Mouse (Mus musculus): ENCODE results near the gene Myg1. TPM values are rescaled to one million over a fixed set of nuclear protein-coding genes. Genes with fewer than 3 reads are reported as not detected.

The Myg1 gene
- polyA plus RNA-seq, 1 experiment from 2014 or later, result 120 TPM

DNA sequence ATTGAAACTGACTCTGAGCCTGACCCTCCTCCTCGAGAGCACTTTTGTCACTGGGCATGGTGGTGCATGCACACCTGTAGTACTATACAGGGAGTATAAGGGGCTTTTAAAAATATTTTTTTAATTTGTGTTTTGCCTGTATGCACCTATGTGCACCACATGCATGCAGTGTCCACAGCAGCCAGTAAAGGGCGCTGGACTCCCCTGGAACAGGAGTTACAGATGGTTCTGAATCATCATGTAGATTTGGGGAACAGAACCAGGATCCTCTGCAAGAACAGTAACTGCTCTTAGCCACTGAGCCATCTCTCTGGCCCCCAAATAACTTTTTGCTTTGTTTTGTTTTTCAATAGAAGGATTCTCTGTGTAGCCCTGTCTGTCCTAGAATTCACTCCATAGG, 20.7 kb downstream of the Myg1 start:
- WGBS, result 60% methylated on average over 2 of the region's 2 CpGs
- Histone ChIP-seq H3K4me1 (replicated peaks) (peaks cover 49% of the 10 kb centered on the region), H3K4me3 (no peak overlapping the region), H3K27me3 (ENCODE audit: insufficient read depth, poor library complexity, severe bottlenecking) (peaks cover 14% of the 10 kb centered on the region), H3K36me3 (peaks cover 10% of the 10 kb centered on the region), H3K9me3 (no peaks in the 10 kb centered on the region), H3K27ac (no peak overlapping the region)
- no peak for DNase-seq (ENCODE audit: low spot score)

DNA sequence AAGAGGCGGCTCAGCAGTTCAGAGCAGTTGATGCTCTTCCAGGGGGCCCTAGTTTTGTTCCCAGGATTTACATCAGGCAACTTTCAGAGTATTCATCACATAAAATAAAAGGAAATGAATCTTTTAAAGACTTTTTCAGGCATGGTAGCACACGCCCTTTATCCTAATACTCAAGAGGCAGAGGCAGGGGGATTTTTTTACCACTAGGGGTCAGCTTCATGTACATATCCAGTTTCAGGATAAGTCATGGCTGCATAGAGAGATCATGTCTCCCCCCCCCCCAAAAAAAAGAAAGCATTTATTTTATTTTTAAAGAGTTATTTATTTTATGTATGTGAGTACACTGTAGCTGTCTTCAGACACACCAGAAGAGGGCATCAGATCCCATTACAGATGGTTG, 22.5 kb downstream of the Myg1 start:
- Histone ChIP-seq H3K4me1 (replicated peaks) (peaks cover 66% of the 10 kb centered on the region), H3K36me3 (no peaks in the 10 kb centered on the region), H3K4me3 (no peak overlapping the region), H3K9me3 (no peaks in the 10 kb centered on the region), H3K27me3 (ENCODE audit: insufficient read depth, poor library complexity, severe bottlenecking) (peaks cover 32% of the 10 kb centered on the region), H3K27ac (no peak overlapping the region)
- DNase-seq (ENCODE audit: low spot score), result no peak
- WGBS, result 80% methylated on average over 2 of the region's 2 CpGs

DNA sequence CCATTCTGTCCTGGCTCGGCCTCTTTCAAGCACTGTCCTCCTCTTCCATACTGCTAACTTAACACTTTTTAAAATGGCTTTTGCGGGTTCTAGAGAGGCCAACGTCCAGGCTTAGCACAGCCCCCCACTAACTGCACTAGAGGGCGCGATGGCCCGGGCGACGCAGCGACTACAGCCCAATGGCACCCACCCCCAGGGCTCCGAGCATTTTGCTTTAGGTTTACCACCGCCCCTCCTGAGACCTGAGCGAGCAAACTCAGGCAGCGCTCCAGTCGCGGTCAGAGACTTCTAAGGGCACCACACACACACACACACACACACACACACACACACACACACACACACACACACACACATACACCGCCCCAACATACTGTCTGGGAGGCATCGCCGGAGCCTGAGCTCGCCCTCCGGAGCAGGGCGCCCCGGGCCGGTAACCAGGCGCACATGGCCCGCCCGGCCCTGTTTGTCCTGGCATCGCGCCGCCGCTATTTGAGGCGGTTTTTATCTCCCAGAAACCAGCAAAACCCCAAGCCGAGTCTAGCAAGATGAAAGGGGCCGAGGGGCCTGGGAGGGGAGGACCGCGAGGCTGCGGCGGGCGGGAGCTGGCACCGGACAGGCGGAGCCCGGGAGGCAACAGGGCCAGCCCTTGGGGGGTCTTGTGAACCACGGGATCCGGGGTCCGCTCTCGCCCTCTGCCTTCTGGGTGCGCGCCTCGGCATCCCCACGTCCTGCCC, 23.8 kb downstream of the Myg1 start:
- Histone ChIP-seq H3K9me3 (no peaks in the 10 kb centered on the region), H3K36me3 (no peaks in the 10 kb centered on the region), H3K4me3 (peak overlapping the region; percentile 65), H3K27me3 (ENCODE audit: insufficient read depth, poor library complexity, severe bottlenecking) (peaks cover 45% of the 10 kb centered on the region), H3K4me1 (replicated peaks) (peaks cover 60% of the 10 kb centered on the region), H3K27ac (peak overlapping the region; percentile 97)
- peak; percentile 86 for DNase-seq (ENCODE audit: low spot score)
- under 1% methylated on average over 49 of the region's 49 CpGs for WGBS

DNA sequence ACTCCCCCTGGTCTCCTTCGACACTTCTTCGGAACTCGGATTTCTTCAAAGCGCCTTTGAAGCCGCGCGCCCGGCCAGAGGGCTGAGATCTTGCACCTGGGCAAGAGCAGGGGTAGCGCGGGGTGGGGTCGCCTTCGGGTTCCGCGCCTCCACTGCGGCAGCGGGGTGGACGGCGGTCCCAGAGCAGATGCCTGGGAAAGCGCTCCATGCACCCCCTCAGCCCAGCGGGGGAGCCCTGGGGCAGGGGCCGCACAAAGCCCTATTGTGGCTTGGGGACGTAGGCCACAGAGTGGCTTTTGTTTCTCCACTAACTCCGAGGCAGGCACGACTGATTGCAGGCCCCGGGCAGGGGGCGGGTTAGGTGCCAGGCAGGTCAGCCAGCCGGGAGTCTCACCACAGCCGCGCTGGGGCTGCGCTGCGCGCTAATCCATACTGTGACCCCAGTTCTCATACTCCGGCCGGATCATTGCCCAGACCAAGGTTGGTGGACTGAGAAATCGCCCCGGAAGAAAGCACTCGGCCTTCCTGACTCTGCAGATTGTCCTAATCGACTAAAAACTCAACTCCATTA, 24.4 kb downstream of the Myg1 start:
- H3K27me3 ChIP-seq (ENCODE audit: insufficient read depth, poor library complexity, severe bottlenecking), result peaks cover 46% of the 10 kb centered on the region
- H3K9me3 ChIP-seq, result no peaks in the 10 kb centered on the region
- H3K27ac ChIP-seq, result peak overlapping the region; percentile 97
- DNase-seq (ENCODE audit: low spot score), result no peak
- under 1% methylated on average over 38 of the region's 38 CpGs for WGBS
- H3K4me1 ChIP-seq (replicated peaks), result peaks cover 57% of the 10 kb centered on the region
- no peaks in the 10 kb centered on the region for H3K36me3 ChIP-seq
- peak overlapping the region; percentile 65 for H3K4me3 ChIP-seq

DNA sequence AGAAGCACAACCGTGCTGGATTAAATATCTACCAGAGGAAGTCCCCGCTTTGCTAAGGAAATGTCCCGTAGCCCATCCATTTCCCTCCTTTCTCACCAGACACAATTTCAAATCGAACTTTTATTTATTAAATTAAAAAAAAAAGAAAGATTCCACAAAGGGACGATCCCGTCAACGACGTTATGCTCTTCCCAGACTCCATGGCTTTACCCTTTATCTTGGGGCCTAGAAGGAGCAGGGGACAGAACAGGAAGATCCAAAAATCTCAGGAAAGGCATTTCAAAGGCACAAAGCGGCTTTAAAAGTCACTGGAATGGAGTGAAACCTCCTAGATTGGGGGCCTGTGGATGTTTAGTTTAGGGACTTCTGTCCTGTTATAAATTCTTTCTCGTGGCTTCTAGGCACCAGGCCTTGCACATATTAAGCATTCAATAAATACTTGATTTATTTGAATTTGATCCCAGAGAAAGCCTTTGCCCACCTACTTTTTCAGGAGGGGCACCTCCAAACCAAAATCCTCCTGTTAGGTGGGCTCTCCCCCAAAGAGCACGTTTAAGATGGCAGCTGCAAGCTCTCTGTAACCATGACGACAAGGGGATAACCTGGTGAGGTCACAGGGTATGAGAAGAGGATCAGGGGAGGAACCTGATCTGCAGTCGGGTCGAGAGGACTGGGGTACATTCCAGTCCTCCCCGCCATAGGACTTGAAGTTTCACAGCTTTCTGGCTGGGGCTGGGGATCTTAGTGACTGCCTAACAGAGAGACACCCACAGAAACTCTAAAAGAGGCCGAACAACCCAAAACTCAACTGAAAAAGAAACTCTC, 25.2 kb downstream of the Myg1 start:
- peaks cover 50% of the 10 kb centered on the region for H3K27me3 ChIP-seq (ENCODE audit: insufficient read depth, poor library complexity, severe bottlenecking)

DNA sequence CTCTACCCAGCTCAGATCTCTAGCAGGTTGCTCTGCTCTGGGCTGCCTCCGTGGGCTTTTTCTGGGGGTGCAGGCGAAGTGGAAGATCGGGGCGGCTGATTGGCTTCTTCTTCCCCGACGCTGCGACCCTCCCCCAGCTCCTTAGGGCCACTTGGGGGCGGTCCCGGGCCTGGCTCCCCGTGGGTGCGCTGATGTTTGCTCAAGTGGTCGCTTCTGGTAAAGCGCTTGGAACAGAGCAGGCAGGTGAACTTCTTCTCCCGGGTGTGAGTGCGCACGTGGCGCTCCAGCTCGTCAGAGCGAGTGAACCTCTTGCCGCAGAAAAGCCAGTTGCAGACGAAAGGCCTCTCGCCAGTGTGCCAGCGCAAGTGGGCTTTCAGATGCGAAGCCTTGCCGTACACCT, 26.6 kb downstream of the Myg1 start:
- H3K4me3 ChIP-seq, result peak overlapping the region; percentile 37
- no peaks in the 10 kb centered on the region for H3K9me3 ChIP-seq
- peak overlapping the region; percentile 77 for H3K27ac ChIP-seq
- peaks cover 62% of the 10 kb centered on the region for H3K27me3 ChIP-seq (ENCODE audit: insufficient read depth, poor library complexity, severe bottlenecking)
- DNase-seq (ENCODE audit: low spot score), result peak; percentile 46
- 1% methylated on average over 25 of the region's 25 CpGs for WGBS
- peaks cover 65% of the 10 kb centered on the region for H3K4me1 ChIP-seq (replicated peaks)
- H3K36me3 ChIP-seq, result no peaks in the 10 kb centered on the region

More for the DNA sequence above, 25.2 kb downstream of the Myg1 start:
- 16% methylated on average over 16 of the region's 16 CpGs for WGBS
- DNase-seq (ENCODE audit: low spot score), result peak; percentile 44
- Histone ChIP-seq H3K9me3 (no peaks in the 10 kb centered on the region), H3K36me3 (no peaks in the 10 kb centered on the region), H3K4me1 (replicated peaks) (peaks cover 54% of the 10 kb centered on the region), H3K27ac (peak overlapping the region; percentile 97), H3K4me3 (peak overlapping the region; percentile 65)

DNA sequence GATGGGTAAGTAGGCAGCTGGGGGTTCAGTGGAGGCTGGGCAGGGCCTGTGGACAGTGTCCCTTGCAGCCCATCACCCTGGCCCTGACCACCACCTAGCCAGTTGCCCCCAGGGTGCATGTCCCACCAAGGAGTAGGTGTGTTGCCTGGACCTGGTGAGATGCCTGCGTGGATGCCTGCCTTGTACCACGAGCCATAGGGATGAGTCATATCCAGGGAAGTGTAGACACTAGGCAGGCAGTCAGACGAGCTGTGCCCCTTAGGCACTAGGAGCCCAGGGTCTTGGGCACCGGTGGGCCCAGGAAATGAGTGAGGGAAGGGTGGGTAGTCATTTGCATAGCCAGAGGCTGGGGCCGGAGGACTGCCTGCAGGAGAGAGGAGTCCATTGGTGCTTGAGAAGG, 27.3 kb downstream of the Myg1 start:
- 18% methylated on average over 5 of the region's 5 CpGs for WGBS
- no peak for DNase-seq (ENCODE audit: low spot score)
- H3K4me1 ChIP-seq (replicated peaks), result peaks cover 65% of the 10 kb centered on the region
- H3K27me3 ChIP-seq (ENCODE audit: insufficient read depth, poor library complexity, severe bottlenecking), result peaks cover 69% of the 10 kb centered on the region
- H3K9me3 ChIP-seq, result no peaks in the 10 kb centered on the region
- no peaks in the 10 kb centered on the region for H3K36me3 ChIP-seq
- peak overlapping the region; percentile 77 for H3K27ac ChIP-seq
- H3K4me3 ChIP-seq, result peak overlapping the region; percentile 37

DNA sequence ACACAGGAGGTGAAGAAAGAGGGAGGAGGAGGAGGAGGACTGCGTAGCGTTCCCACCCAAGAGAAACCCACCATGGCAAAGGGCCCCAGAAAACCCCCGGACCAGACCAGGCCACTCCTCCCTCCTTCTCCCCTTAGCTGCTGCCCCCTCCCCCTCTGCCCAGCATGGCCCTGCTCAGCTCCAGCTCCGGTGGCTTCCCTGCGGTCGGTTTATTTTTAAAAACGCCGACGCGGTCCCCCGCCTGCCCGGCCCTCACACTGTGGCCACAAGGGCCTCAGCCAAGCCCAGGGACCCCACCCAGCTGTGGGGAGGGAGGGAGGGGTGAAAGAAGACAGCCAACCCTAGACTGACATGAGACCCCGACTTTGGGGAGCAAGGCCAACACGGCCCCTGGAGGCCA, 31.1 kb downstream of the Myg1 start:
- peak; percentile 52 for DNase-seq (ENCODE audit: low spot score)
- H3K4me3 ChIP-seq, result peak overlapping the region; percentile 37
- WGBS, result 10% methylated on average over 14 of the region's 14 CpGs
- peaks cover 87% of the 10 kb centered on the region for H3K27me3 ChIP-seq (ENCODE audit: insufficient read depth, poor library complexity, severe bottlenecking)
- no peaks in the 10 kb centered on the region for H3K9me3 ChIP-seq
- H3K36me3 ChIP-seq, result no peaks in the 10 kb centered on the region
- H3K27ac ChIP-seq, result peak overlapping the region; percentile 80
- peaks cover 54% of the 10 kb centered on the region for H3K4me1 ChIP-seq (replicated peaks)

DNA sequence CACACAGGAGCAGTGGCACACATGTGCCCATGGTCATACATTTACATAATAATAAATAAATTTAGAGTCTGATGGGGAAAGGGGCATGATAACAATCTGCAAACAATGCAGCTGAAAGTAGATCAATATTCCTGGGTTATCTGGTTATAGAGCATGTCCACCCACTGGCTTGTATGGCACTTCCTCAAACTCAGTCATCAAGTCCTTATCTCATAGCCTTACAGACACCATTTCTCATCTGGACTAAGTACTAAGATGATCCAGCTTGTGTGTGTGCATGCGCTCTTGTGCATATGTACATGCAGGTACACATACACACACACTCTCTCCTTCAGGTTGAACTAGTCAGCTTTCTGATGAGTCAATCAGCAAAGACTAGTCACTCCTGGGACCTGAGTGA, 33.2 kb downstream of the Myg1 start:
- Histone ChIP-seq H3K27ac (no peak overlapping the region), H3K9me3 (no peaks in the 10 kb centered on the region), H3K4me1 (replicated peaks) (peaks cover 34% of the 10 kb centered on the region), H3K4me3 (no peak overlapping the region), H3K36me3 (no peaks in the 10 kb centered on the region), H3K27me3 (ENCODE audit: insufficient read depth, poor library complexity, severe bottlenecking) (peaks cover 79% of the 10 kb centered on the region)
- no peak for DNase-seq (ENCODE audit: low spot score)
- WGBS, result 100% methylated on average over 1 of the region's 1 CpGs

DNA sequence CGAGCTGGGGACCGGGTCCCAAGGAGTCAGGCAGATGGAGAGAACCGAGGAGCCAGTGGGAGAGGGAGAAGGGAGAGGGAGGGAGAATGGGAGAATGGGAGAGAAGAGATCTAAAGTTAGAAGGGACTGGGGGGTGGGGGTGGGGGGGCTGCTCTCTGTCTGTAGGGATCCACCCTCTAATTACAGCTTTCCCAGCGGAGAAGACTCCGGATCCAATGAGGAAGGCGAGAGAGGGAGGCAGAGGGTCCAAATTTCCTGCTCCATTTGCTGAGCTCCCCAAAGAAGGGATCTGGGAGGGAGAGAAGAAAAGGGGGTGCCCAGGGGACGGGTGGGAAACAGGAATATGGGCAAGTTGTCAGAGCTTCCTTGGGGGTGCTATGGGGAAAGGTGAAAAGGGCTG, 34.7 kb downstream of the Myg1 start:
- Histone ChIP-seq H3K27me3 (ENCODE audit: insufficient read depth, poor library complexity, severe bottlenecking) (peaks cover 87% of the 10 kb centered on the region), H3K9me3 (no peaks in the 10 kb centered on the region), H3K4me3 (peak overlapping the region; percentile 45), H3K4me1 (replicated peaks) (peaks cover 48% of the 10 kb centered on the region), H3K27ac (peak overlapping the region; percentile 79), H3K36me3 (no peaks in the 10 kb centered on the region)
- WGBS, result 5% methylated on average over 7 of the region's 7 CpGs
- DNase-seq (ENCODE audit: low spot score), result no peak

DNA sequence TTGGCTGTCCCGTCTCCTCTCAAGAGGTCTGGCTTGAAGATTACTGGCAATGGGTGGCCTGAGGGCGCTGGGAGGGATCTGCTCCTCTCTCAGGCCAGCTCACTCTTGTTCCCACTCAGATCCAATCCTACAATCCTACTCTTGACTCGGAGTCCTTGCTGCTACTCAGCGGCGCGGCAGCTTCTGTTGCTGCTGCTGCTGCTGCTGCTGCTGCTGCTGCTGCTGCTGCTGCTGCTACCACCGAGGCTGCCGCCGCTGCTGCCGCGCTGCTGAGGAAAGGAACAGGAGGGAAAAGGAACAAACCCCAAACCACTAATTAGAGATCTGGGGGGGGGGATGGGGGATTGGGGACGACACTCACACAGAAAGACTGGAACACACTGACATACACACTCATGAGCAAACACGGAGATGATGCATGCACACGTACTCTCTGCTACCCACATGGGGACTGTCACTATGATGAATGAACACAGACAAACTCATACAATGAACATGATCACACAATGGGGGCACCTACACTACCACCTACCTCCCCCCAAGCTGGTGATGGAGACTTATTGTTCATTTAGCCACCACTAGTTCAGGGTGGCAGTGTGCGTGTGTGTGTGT, 35.3 kb downstream of the Myg1 start, which contains the start of gene Sp7:
Sp7 (minus strand) TSS at position 450 of the 612 bp plus-strand sequence.
- H3K27ac ChIP-seq, result peak within 1 kb of the TSS; percentile 79
- peaks cover 89% of the 10 kb centered on the region for H3K27me3 ChIP-seq (ENCODE audit: insufficient read depth, poor library complexity, severe bottlenecking)

DNA sequence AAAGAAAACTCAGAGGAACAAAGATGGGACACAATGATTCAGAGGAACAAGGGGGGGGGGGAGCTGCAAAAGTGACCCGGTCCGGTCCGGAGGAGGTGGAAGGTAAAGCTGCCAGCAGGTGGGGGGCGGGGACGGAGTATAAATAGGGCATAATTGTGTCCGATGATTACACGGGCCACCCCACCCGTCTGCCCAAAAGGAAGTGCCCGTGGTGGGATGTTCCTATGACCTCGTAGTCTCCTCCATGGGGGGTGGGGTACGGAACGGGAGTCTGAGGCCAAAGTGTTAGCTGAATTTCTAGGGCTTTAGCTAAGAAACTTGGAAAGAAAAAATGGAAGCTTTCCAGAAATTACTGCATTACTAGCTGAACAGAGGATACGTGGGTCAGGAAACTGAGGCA, 38.5 kb downstream of the Myg1 start:
- H3K27me3 ChIP-seq (ENCODE audit: insufficient read depth, poor library complexity, severe bottlenecking), result peaks cover 69% of the 10 kb centered on the region
- H3K9me3 ChIP-seq, result no peaks in the 10 kb centered on the region
- DNase-seq (ENCODE audit: low spot score), result no peak
- H3K27ac ChIP-seq, result no peak overlapping the region
- H3K36me3 ChIP-seq, result no peaks in the 10 kb centered on the region
- H3K4me3 ChIP-seq, result 0 out of 2 replicates have a peak overlapping the region, but pooled peaks have one; percentile 21
- peaks cover 43% of the 10 kb centered on the region for H3K4me1 ChIP-seq (replicated peaks)
- 8% methylated on average over 13 of the region's 13 CpGs for WGBS

More for the DNA sequence above, 35.3 kb downstream of the Myg1 start, which contains the start of gene Sp7:
- Histone ChIP-seq H3K4me1 (replicated peaks) (peaks cover 52% of the 10 kb centered on the region), H3K9me3 (no peaks in the 10 kb centered on the region), H3K4me3 (peak within 1 kb of the TSS; percentile 45), H3K36me3 (no peaks in the 10 kb centered on the region)
- DNase-seq (ENCODE audit: low spot score), result peak; percentile 48
- WGBS, result 6% methylated on average over 15 of the region's 15 CpGs
